Mouse (Mus musculus) c-Kit-negative CD71-positive TER-119-positive erythroid progenitor cells, embryonic 14.5 days (primary cell): ENCODE measurements around the gene Wfdc16.
"Not testable (repeated sequence)": the region's sequence is repeated elsewhere in the genome, so short reads cannot be mapped to it uniquely, and the experiment has no call there.

Experiments
- DNase-seq: peaks from one replicate; pipeline ENCODE4 v3.0.0-alpha.2; 2013; ENCODE audit warnings: low read depth, low spot score

Wfdc16 gene

DNA sequence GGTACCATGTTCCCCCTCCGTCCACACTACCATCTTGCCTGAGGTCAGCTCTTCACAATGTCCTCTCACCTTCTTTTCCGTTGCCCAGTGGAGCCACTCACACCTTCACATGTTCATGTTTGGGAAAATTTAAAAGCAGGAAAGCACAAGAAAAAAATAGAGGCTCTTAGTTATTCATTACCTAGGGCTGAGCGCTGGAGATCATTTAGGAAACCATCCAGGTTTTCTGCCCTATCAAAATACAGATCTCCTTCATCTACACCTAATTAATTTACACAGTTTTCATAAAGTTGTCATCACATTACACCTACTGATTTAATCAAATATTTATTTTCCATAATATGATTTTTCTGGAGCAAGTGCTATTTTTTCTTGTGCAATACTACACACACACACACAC is at the start of gene Wfdc16:
Wfdc16 (minus strand) TSS at position 101 of the 400 bp plus-strand sequence.
- DNase-seq, result no peak

DNA sequence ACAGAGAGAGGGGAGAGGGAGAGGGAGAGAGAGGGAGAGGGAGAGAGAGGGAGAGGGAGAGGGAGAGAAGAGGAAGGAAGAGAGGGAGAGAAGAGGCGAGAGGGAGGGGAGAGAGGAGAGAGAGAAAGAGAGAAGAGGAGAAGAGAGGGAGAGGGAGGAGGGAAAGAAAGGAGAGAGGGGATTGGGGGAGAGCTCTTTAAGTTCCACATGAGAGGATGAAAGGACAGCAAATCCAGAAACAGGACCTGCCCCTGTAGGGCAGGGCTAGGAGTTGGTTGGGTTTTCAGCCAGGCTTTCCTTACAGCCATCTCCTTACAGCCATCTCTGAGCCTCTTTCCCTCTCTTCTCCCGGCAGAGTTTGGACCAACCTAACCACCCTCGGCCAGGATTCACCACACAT is 46.2 kb upstream of the Wfdc16 start, which contains the start of gene Wfdc13:
Wfdc13 (plus strand) TSS at position 301 of the 400 bp plus-strand sequence.
- DNase-seq, result no peak

DNA sequence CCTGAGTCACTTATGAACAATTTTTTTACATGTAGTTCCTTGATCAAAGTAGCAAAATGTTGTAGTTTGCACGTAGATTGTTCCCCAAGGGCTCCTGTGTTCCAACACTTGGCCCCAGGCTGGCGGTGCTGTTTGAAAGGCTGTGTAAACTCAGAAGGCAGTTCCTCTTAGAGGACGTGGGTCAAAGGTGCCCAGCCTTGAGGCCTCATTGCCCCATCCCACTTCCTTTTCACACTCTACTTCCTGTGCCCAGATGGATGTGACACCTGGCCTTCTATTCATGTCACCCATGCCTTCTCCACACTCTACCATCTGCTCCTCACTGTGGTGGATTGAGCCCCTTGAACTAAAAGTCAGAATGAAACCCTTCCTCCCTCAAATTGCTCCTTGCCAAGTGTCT is 41.3 kb upstream of the Wfdc16 start:
- no peak for DNase-seq

DNA sequence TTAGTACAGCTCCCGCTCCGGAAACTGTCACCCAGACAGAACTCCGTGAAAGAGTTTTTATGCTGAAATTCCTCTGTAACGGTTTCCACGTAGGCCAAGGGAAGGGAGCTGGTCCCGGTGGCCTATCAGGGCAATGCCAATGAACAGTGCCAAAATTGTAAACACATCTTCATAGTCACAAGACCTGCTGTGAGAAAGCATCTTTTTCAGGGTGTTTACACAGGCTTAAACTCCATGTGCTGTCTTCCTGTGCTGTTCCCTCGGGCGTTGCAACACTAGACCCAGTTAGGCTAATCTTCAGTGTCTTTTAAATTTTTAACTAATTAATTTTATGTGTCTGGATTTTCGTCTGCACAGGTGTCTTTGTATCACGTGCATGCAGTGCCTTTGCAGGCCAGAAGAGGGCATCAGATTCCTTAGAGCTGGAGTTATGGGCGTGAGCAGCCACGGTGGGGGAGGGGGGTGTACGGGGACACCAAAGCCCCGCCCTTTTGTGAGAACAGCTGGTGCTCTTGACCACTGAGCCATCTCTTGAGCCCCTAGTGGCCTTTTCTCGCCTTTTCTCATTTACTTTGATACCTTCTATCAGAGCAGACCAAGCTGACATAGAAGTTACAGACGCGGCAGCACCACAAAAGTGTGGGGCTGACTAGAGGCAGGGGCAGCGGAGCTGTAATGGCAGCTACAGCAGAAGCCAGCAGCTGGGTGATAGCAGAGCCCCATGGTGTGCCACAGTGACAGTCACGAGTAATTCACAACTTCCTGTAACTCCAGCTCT is 40.4 kb upstream of the Wfdc16 start:
- DNase-seq, result peak; percentile 33

DNA sequence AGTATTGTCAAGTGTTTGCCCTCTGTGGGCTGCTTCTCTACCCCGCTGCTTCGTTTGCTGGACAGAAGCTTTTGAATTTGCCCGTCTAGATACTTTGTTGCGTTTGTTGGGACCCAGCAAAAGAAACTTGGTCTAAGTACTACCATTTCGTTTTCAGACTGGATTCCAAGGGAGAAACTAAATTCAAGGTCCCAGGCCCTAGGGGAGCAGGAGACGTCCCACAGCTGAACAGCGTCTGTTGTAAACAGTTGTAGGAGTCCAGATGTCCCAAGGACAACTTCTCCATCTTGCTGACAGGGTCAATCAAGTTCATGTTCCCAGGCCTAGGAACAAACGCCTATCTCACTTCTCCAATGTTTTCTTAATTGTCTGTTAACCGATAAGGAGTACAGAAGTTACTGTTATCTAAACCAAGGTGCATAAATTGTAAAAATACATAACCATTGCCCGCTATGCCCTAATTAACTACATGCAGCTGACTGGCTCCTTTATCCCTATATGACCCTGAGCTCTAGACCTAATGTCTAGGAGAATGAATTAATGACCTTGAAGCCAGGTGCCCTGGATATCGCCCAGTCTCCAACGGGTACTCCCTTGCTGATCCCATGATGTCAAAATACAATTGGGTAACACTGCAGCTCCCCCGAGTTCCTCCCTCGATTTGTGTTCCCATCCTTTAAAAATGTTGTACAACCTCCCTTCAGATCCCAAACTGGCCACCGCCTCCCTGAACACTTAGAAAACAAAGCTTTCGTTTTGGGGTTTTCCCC is 38.5 kb upstream of the Wfdc16 start:
- no peak for DNase-seq

DNA sequence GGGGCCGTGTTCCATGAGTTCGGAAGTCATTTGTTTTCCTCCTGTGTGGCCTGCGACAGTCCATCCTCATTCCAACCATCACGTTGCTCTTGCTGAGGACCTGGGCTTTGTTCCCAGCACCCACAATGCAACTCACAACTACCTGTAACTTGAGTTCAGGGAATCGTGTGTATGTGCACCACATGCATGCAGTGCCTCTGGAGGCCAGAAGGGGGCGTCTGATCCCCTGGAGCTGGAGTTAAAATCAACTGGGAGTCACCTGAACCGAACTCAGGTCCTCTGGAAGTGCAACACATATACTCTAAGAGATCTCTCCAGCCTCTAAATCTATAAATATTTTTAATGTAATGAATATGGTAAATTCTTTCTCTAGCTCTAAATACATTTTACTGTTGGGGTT is 37.5 kb upstream of the Wfdc16 start:
- DNase-seq, result no peak

DNA sequence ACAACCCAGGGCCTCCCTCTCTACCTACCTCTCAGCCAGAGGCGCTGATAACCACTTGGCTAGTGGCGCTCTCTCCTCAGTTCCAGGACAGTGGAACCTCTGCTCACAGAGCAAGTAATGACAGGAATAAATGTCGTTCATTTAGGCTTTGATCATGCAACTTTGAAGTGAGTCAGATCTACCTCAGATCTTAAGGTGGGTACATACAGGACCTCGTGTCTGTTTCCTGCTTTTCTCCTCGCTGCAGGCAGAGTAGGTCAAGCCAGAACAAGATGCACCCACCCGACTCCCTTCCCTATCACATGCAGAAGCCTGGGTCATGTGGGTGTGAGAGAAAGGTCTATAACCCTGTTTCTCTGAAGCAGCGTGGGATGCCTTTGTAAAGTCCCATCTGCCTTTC is 35.4 kb upstream of the Wfdc16 start, which contains the start of gene Wfdc11:
Wfdc11 (minus strand) TSS at position 101 of the 400 bp plus-strand sequence.
- DNase-seq, result no peak

DNA sequence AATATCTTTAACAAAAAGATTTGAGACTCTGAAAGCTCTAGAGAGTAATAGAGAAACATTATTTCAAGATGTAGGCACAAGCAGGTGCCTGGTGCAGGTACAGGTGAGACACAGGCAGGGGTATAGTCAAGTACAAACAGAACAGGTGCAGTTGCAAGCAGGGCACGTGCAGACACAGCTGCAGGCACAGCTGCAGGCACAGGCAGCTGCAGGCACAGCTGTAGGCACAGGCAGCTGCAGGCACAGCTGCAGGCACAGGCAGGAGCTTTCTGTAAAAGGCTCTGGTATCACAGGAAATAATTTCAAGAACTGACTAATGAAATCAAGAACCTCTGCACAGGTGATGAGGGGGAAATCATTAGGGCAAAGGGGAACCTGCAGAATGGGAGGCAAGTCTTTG is 32.3 kb upstream of the Wfdc16 start:
- DNase-seq, result no peak

DNA sequence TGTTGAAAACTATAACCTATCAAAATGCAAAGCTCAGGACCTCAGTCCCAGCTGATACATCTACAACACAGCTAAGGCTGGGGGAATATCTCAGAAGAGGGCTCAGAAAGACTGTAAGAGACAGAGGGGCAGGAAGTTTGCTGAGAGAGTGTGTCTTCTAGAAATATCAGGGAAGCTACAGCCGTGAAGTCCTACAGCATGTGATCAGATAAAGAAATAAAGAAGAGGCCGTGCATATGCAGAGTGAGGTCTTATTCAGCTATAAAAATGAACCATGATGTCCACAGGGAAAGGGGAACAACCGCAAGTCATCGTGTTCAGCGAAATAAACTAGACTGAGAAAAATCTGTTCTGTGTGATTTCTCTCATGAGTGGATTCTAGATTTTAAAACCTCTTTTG is 31.7 kb upstream of the Wfdc16 start:
- no peak for DNase-seq

DNA sequence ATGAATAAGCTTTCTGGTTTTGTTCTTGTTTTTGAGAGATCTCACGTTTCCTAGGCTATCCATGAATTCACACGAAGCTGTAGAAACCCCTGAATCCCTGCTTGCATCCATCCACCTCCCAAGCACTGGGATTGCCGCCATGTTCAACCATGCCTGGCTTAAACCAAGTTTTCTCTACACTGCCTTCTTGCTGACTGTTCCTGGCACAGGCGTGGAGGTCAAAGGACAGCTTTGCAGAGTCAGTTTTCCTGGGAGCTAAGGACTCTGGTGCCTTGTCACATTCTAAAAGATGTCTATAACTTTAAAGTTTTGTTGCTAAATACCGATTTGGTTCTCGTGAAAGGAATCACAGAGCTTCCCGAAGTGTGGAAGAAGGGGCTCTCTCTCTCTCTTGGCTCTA is 26.3 kb upstream of the Wfdc16 start:
- DNase-seq, result no peak

DNA sequence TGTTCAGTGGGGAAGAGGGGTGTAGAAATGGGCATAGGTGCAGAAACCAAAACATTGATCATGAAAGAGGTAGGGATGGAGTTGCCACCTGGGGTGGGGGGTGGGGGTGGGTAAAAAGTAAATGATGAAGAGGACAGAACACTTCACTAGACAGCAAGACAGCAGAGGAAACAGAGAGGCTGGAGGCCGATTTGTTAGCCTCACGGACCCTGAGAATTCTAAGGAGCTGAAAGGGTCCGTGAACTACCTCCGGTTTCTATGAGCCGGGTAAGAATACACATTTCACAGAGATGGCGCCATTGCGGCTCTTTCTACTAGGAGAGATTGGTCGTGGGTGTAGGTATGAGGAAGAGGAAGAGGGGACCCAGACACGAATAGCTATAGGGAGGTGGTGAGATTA is 17.9 kb upstream of the Wfdc16 start, which contains the start of gene Wfdc9:
Wfdc9 (minus strand) TSS at position 101 of the 400 bp plus-strand sequence.
- DNase-seq, result no peak

DNA sequence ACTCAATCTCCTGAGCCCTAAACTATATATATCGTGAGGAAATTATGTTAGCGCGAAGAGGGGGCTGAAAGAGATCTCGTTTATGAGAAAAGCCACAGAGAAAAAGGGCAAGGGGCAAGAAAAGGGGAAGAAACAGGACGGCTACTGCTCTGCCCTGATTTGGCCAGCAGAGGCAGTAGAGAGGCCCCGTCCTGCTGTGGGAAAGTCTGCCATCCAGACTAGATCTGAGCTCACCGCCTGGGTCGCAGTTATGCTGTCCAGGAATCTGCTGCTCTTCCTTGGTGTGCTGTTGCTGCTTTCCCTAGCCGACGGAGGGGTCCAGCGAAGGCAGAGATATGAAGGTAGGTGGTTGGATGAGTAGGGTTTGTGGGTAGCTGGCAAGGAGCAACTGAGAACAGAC is 17.3 kb upstream of the Wfdc16 start, which contains the start of gene Wfdc10:
Wfdc10 (plus strand) TSS at position 189 of the 400 bp plus-strand sequence.
- DNase-seq, result no peak

DNA sequence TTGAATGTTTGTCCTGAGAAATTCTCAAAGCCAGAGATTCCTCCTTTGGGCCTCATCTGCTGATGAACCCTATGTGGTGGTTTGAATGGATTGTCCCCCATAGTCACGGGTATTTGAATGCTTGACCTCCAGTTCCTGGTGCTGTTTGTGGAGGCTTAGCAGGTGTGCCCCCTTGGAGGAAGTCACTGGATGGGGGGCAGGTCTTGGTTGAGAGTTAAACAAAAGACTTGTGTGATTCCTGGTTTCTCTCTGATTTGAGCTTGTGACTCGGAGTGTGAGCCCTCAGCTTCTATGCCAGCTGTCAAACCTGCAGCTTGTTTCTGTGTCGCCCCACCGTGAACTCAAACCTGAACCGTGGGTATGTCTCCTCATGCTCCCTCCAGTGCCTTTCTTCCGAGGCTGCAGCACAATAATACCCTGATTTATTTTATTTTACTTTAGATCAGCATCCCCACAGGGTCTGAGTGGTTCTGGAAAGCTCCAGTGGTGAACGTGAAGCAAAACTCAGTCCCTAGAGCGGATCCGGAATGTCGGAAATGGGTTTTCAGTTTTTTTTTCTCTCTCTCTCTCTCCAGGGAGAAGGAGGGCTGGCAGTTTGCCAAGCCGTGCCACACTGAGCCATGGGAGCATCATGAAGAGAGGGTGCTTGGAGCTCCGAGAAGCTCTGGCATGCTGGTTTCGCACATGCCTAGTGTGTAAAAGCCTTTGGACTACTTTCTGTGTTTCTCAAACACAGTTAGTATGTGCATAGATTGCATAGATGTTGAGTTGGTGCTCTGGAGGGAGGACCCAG is 3.5 kb upstream of the Wfdc16 start:
- DNase-seq, result no peak

DNA sequence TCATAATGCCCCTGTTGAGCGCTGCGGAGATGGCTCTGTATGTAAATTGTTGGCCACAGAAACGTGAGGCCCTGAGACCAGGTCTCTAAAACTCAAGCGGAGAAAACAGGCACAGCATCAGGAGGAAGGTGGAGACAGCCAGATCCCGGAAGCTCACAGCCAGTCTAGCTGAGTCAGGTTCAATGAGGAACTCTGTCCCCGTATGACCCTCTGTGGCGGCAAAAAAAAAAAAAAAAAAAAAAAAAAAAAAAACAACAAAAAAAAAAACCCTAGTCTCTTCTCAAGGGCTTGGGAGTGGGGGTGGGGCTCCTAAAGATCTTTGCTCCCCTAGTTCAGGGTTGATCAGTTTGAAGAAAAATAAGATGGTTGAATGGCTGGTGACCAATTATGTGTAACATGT is 2.5 kb upstream of the Wfdc16 start:
- DNase-seq, result no peak

DNA sequence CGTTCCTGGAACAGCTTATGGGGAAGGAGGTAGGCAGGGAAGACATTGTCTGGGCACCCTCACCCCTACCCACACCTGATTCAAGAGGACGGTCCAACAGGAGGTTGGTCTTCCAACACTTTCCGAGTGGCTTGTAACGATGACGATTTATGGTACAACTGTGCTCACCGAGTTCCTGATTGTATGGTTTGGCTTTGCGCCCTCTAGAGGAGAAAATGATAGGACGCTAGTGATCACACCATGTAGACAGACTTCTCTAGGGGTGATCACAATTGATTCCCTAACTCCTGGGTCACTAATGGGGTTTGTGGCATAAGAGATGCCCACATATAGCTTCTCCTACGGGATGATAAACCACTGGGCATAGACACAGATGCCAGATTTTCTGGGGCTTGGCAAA is 3.3 kb downstream of the Wfdc16 start:
- DNase-seq, result no peak

DNA sequence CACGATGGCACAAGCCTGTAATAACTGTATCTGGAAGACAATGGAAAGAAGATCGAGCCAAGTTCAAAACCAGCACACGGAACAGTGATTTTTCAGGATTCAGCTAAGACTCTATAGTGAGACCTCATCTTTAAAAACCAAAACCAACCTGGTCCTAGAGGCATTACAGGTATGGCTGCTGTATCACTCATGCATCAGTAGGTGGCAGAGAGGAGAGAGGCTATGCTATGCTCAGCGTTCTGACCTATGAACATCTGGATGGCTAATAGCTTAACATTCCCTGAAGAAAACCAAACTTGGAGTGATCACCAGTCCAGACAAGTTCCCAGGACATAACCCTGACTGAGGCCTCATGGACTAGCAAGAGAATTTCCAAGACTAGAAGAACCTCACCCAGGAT is 16.8 kb downstream of the Wfdc16 start:
- no peak for DNase-seq

DNA sequence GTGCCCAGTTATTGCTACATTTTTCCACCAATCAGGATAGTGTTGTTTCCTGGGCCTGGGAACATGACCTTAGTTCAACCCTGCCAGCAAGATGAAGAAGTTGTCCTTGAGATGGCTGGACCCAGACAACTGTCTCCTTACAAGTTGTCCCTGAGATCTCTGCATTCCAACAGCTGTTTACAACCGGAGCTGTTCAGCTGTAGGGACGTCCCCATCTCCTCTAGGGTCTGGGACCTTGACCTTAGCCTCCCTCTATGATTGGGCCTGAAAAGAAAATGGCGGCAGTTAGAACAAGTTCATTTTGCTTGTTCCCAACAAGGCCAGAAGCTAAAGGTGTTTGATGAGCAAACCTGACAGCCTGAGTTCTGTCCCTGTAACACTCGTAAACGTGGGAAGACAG is 19.5 kb downstream of the Wfdc16 start:
- DNase-seq, result no peak

DNA sequence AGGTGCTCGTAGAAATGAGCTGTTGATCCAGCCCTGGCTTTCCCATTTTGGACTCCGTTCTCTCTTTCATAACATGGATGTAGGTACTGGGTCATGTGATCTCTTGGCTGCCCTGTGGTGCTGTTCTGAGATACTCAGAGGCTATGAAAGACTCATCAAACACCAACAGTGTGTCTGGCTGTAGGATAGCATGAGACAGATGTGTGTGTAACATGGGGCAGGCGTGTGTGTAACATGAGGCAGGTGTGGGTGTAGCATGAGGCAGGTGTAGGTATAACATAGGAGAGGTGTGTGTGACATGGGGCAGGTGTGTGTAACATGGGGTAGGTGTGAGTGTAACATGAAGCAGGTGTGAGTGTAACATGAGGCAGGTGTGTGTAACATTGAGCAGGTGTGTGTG is 23.2 kb downstream of the Wfdc16 start:
- no peak for DNase-seq

DNA sequence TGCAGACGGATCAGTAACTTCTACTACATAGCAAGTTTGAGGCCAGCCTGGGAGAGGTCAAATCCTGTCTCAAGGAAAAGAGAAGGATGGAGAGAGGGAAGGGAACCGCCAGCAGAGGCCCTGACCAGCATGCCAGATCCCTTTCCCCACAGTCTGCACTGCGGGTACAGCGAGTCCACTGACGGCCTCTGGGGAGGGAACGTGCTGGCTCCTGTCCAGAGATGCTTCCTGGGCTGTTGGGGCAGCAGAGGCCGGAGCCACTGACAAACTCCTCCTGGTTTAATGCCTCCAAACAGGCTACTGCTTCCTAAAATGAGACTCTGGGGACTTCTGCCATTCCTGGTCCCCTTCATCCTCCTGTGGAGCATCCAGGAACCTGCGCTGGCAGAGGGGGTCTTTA is 25.1 kb downstream of the Wfdc16 start, which contains the start of the genes Wfdc6b and Wfdc8:
Wfdc6b (plus strand) TSS at position 52 of the 400 bp plus-strand sequence.
Wfdc8 (minus strand) TSS at position 156 of the 400 bp plus-strand sequence.
- not testable (repeated sequence) for DNase-seq

DNA sequence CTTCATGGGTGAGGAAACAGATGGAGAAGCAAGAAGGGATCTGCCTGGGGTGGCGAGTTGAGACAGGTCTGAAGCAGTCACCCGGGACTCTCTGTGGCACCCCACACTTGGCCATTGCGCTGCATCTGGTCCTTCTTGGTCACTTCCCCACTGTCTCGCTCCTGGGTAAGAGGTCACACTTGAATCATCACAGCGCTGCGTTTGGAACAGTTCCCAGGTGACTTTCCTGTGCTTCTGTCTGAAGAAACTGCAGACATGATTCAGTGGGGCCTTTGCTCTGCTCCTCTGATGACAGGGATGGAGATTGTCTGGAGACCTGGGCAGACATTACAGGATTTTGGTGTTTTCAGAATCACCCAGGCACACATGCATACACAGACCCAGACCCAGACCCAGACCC is 29.8 kb downstream of the Wfdc16 start:
- no peak for DNase-seq

DNA sequence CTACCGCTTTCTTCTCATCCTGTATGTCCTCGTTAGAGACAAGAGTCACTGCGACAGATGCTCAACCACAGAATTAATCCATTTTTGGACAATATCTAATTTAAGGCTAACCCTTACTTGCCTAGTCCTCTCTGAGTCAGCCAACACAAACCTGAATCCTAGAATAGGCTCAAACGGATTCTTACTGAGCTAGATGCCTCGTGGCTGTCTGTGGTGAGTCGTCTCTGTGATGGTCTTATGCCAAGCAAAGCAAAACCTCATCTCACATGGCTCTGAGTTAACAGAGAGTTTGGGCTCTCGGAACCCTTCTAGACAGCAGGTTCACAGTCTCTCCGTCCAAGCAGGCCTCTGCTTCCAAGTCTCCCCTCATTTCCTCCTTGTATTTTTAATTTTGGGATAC is 34.2 kb downstream of the Wfdc16 start:
- no peak for DNase-seq

DNA sequence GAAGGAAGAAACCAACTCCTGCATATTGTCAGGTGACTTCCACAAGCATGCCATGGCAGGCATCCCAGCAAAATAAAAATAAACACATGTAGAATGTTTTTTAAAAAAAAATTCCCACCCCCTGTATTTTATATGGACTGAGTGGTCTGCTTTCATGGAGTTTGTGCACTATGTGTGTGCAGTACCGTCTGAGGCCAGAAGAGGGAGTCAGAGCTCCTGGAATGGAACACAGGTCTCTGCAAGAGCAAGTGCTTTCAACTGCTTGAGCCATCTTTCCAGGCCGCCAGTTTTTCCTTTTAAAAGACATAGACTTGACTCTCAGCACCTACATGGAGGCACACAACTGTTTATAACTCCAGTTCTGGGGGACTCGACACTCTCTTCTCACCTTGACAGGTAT is 35.1 kb downstream of the Wfdc16 start:
- no peak for DNase-seq
